Mouse (Mus musculus): Measurements from ENCODE around the gene Brms1.
A peak's percentile ranks its signal among the peaks of the same experiment; 100 is the strongest.
"Not testable (repeated sequence)": the region's sequence is repeated elsewhere in the genome, so short reads cannot be mapped to it uniquely, and the experiment has no call there.

The Brms1 gene

DNA sequence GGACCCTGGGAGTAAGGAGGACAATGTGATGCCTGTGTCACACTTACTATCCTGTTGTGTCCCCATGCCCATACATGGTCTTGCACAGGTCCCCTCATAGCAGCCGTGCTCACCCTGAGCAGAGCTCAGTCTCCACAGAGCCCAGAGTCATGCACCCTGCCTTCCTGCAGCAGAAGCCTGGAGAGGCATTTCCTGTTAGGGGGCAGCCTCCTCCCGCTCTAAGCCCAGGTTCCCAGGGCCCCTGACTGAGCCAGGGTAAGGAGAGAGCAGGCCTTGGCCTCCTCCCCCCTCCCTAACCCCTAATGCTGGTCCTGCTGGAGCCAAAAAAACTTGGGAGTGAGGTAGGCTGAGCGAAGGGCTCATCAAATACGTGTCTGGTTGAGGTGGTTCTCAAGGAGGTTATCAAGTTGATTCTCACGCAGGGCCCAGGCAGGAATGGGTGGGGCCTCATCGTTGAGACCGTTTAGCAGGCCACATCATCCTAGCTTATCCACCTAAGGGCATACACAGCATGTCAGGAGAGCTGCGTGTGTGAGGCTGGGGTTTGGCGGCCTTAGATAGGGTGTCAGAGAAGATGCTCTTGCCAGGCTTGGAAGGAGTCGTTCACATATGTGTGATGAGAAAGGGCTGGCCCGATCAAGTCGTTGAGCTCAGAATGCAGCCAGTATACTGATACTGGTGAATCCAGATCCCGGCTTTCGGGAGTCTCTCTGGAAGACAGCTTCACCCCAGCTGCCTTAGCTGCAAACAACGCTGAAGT lies 26.1 kb downstream of the Brms1 start:
- DNase-seq = no peak

DNA sequence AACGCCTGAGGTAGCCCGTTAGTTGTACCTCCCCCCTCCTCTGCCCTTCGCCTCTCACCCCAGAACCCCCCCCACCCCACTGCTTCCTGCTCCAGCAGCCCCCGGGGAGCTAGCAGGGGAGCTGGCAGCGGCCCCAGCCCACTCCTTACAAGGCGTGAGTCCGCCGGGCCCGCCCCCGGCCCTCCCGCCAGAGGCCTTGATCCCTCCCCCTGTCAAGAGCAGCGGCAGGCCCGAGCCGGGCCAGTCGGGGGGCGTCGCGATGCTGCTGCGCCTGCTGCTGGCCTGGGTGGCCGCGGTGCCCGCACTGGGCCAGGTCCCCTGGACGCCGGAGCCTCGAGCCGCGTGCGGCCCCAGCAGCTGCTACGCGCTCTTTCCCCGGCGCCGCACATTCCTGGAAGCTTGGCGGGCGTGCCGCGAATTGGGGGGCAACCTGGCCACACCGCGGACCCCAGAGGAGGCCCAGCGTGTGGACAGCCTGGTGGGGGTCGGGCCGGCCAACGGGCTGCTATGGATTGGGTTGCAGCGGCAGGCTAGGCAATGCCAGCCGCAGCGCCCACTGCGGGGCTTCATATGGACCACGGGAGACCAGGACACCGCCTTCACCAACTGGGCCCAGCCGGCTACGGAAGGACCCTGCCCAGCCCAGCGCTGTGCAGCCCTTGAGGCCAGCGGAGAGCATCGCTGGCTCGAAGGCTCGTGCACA lies 26.9 kb downstream of the Brms1 start, which contains the start of gene Cd248:
Gene Cd248, plus strand, starts transcription at position 212 of the 703 bp plus-strand sequence.
- no peak for DNase-seq

DNA sequence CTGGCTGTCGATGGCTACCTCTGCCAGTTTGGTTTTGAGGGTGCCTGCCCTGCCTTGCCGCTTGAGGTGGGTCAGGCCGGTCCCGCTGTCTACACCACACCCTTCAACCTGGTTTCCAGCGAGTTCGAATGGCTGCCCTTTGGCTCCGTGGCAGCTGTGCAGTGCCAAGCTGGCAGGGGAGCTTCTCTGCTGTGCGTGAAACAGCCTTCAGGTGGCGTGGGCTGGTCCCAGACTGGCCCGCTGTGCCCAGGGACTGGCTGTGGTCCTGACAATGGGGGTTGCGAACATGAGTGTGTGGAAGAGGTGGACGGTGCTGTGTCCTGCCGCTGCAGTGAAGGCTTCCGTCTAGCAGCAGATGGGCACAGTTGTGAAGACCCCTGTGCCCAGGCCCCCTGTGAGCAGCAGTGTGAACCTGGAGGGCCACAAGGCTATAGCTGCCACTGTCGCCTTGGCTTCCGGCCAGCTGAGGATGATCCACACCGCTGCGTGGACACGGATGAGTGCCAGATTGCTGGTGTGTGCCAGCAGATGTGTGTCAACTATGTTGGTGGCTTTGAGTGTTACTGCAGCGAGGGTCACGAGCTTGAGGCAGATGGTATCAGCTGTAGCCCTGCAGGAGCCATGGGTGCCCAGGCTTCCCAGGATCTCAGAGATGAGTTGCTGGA lies 27.5 kb downstream of the Brms1 start:
- no peak for DNase-seq

DNA sequence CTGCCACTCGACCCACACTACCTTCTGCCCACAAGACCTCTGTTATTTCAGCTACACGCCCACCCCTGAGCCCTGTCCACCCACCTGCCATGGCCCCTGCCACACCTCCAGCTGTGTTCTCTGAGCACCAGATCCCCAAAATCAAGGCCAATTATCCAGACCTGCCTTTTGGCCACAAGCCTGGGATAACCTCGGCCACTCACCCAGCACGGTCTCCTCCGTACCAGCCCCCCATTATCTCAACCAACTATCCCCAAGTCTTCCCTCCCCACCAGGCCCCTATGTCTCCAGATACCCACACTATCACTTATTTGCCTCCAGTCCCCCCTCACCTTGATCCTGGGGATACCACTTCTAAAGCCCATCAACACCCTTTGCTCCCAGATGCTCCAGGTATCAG lies 28.3 kb downstream of the Brms1 start:
- no peak for DNase-seq

DNA sequence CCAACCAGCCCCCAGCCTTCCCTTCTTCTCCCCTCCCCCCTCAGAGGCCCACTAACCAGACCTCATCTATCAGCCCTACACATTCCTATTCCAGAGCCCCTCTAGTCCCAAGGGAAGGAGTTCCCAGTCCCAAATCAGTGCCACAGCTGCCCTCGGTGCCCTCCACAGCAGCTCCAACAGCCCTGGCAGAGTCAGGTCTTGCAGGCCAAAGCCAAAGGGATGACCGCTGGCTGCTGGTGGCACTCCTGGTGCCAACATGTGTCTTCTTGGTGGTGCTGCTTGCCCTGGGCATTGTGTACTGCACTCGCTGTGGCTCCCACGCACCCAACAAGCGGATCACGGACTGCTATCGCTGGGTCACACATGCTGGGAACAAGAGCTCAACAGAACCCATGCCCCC lies 28.8 kb downstream of the Brms1 start:
- DNase-seq = no peak

DNA sequence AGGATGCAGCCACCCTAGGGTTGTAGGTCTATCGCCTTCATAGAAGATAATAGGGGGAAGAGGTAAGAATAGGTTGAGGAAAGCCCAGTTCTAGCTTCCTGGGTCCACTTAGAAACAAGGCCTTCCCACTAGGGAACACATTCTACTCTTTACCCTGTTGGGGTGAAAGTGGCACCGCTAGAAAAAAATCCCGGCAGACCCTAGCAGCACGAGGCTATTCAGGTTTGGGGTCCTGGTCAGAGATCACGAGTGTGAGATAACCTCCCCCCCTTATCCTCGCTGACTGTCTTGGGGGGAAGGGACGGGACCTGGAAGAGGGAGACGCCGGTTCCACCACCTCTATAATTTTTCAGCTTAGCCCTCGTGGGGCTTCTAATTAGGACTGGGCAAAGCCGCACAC lies 29.9 kb downstream of the Brms1 start:
- DNase-seq = no peak

DNA sequence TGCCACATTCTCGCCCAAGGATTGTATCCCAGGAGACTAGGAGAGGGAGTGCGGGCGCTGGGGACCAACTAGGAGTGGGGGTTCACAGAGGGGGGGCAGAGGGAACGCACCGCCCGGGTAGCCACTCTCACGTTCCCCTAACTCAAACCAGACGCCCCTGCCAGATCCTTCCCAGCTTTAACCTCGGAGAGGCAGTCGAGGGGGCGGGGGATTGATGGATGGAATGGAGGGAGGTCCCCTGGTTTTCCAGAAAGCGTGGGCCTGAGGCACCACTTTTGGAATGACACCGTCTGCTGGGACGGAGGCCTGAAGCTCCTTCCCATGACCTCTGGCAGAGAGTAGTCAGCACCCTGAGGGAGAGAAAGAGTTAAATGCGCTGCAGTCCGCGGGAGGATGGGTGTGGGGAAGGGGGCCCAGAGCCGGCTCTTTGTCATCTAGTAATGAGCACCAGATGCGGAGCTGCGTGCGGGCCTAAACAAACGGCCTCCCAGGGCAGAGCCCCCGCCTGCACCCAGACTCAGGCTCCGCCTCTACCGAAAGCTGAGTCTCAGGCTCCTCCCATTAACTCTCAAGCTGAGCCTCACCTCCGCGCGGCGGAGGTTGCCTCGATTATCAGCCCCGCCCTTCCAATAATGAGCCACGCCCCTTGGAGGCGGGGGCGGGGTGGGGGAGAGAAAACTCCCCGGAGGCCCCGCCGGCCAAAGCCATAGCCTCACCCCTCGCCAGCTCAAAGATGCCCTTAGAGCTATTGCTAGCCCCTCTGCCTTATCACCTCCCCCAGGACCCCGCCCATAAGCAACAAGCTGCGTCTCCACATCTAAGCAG lies 30.6 kb downstream of the Brms1 start:
- DNase-seq = no peak

DNA sequence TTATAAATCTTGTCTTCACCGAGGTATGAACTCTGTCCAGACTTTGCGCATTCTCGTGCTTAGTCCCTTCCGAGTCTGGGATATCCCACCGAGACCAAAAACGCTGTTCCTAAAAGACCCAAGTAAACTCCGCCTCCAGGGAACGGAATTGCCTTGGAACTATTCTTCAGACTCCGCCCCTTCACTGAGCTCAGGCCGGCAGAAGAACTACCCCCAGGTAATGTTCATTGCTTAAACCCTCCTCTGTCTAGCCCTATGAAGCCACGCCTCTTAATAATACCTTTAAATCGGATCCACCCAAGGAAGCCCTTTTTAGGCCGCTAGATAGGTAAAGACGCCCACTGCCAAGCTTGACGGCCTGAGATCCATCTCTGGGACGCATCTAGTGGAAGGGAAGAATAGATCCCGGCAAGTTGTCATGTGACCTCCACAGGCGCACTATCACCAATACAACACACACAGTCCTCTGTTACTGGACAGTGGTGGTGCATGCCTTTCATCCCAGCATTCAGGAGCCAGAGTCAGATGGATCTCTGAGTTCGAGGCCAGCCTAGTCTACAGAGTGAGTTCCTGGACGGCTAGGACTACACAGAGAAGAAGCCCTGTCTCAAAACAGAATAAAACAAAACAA lies 31.4 kb downstream of the Brms1 start:
- DNase-seq = no peak

DNA sequence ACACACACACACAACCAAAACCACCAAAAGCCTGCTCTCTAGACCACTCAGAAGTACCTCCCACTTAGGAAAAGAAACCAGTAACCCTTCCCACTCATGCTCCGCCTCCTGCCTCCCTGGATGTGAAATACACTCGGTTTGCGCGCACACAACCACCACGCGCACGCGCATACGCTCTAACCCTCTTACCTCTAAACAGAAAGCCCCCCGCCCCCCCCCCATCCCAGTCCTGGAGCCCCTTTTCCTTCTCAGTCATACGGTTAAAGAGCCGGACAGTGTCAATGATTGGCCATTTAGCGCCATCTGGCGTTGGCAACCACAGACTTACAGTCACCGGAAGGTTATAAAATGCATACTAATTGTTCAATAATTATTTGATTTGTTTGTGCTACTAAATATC lies 31.9 kb downstream of the Brms1 start:
- no peak for DNase-seq

DNA sequence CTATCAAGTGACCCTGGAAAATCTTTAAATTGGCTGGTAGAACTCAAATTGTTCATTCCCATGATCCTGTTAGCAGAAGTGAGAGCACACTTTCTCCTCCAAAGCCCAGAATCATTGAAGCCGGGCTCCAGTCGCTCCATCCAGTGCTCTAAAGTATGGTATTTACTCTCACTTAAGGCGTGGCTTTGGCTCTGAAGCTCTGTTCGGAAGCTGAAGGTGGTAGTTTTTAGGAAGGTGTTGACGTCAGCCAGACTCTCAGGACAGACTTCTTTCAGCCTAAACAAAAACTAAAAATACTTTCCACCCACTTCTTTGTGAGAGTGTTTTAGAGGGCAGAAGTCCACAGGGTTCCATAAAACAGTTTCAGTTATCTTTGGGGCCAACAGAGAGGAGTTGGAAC lies 32.4 kb downstream of the Brms1 start:
- DNase-seq = no peak

DNA sequence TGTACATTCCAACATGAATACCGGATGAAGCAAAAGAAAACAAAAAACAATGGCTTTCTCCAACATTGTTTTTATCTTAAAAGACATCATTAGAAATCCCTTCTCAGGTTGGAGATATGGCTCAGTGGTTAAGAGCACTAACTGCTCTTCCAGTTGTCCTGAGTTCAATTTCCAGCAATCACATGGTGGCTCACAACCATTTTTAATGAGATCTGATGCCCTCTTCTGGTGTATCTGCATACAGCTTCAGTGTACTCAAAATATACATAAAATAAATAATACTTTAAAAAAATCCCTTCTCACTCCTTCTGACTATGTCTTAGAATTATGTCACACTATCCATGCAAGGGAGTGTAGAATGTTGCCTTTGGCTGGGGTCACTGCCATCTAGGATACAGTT lies 38.1 kb downstream of the Brms1 start:
- DNase-seq = no peak

DNA sequence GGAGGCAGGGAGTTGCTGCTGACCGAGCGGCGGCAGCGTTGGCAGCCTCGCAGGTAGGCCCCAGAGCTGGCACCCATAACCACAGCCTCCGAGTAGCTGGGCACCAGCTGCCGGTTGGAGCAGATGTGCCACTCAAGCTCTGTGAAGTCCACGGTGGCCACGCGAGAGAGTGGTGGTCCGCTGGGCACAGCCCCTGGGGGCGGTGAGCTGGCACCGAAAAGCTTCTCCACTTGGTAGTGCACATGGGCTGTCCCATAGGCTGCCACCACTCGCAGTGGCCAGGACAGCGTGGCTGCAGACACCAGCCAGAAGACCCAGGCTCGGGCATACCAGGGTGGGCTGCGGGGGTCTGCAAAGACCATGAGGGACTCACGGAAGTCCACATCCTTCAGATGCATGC lies 40.9 kb downstream of the Brms1 start:
- no peak for DNase-seq

DNA sequence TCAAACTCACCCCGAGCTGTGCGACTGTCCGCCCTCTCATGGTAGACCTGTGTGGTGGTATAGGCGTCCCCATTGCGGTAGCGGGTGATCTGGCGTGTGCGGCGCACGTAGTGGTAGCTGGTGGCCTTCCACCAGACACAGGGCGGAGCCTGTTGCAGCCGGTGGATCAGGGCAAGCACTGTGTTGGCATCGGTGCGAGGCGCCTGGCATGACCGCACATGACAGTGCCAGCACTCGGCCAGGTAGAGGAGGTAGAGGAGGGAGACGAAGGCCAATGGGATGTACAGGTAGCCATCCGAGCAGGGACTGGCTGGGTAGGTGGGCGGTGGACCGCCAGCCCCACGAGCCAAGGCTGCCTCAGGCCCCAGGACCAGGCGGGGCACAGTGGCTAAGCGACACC lies 41.4 kb downstream of the Brms1 start:
- DNase-seq = no peak

DNA sequence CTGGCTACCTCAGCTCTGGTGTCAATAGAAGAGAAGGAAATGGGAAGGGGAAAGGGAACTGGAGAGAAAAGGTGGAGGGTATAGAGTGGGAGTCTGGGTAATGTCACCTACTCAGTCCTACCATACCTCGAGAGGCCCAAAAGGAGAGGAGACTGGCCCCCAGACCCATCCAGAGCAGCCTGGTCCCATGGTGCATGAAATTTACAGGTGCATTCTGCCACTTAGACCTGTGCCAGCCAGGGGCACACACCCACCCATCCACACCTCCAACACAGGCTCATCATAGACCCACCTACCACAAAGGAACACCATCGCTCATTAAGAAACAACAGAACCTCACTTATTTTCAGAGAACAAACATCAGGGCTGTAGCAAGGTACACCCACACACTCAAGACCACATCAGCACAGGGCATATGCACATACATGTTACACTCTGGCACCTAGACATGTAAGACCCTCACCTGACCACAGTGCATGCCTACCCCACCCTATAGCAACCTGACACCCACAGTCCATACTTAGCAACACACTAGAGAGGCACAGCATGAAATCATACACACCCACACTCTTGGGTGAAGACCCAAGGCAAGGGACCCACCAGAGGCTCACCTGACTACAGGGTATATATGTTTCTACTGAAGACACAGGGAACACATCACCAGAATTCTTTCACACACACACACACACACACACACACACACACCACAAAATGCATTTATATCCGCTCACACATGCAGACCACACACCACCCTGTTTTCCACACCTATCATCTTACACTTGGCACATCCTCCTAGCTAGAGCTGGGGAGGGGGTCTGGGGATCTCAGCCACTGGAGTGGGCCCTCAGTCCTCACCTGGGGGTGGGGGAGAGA lies 43.0 kb downstream of the Brms1 start:
- DNase-seq = no peak

DNA sequence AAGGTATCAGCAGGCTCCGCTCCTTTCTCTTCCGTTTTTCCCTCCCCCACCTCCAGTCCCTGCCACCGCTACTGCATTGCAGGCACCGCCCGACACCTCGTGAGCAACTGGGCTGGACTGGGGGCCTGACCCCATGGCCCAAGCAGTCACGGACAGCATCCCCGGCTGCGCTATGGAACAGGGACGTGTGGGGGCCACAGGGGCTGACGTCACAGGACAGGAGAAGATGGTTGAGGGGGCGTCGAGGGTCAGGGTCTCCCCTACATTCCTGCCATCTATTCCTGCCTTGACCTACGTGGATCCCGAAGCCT lies 43.6 kb downstream of the Brms1 start:
- DNase-seq = no peak

DNA sequence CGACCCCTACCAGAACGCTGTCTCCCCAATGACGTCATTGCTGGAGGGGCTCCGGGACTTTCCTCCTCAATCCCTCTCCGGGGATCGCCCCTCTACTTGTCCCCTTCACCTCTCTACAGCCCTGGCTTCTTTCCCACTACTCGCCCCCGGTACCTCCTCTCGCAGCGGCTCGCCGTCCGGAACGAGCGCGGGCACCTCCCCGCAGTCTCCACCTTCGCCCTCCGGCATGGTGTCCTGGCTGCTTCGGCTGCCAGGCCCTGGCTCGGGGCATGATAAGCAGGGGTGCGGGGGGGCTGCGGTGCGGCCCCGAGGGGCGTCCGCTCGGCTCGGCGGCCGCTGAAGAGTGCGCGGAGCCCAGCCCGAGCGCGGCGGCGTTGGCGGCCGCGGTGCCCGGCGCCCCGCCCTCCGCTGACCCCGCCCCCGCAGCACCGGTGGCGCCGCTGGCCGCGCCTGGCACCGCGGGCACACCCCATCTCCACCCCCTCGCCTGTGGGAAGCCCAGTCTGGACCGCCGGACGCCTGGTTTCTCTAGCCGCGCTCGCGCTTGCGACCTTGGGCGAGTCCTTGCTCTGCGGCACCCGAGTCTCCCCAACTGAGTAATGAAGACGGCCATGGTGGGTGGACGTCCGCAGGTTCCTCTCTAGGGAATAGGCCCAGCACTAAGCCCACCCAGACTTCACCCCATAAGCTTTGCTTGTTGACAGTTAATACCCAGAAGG lies 44.1 kb downstream of the Brms1 start, which contains the start of gene Tmem151a:
Gene Tmem151a, minus strand, starts transcription at position 387 of the 719 bp plus-strand sequence.
- peak; percentile 80 for DNase-seq

DNA sequence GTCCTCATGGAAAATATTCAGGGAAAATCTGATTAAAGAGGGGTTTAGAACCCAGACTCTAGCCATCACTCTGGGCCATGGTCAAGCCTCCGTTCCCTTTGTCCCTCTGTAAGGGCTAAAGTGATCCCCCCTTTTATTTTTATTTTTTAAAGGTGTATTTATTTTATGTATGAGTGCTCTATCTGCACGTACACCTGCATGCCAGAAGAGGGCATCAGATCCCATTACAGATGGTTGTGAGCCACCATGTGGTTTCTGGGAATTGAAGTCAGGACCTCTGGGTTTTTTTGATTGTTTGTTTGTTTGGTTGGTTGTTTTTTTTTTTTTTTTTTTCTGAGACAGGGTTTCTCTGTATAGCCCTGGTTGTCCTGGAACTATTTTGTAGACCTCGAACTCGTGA lies 45.4 kb downstream of the Brms1 start:
- DNase-seq = not testable (repeated sequence)

DNA sequence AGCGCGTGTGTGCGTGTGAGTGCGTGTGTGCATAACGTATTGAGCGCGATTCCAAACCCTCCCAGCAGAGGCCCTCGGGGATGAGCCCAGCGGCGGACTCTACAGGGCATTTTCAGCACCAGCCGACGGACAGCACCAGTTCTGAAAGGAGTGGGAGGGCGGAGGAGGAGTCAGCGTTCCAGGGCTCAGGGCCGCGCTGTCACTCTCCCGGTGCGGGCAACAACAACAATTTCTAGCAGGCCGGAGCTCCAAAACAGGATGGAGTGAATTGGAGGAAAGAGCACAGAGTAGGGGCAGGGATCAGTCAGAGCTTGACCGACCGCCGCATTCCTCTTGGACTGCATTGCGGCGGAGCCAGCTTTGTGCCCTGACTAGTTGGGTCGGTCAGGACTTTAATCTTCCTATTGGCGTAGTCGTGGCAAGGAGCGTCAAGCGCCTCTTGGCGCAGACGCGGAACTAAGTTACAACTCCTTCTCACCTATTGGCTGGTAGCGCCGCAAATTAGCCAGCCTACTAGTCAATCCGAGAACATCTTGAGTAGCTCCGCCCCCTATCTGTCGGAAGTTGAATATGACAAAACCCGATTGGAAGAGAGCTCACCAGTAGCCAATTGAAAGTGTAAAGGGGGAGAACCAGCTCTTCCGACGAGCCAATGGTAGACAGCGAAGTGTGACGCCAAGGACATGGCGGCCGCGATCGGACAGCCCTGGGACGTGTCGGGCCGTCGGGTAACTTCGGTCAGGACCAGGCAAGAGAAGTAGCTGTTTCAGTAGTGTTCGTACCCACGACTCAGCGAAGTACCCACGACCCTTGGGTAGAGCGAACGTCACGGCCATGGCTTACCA lies 47.0 kb downstream of the Brms1 start, which contains the start of gene Yif1a:
Gene Yif1a, plus strand, starts transcription at position 655 of the 845 bp plus-strand sequence.
- peak; percentile 98 for DNase-seq

DNA sequence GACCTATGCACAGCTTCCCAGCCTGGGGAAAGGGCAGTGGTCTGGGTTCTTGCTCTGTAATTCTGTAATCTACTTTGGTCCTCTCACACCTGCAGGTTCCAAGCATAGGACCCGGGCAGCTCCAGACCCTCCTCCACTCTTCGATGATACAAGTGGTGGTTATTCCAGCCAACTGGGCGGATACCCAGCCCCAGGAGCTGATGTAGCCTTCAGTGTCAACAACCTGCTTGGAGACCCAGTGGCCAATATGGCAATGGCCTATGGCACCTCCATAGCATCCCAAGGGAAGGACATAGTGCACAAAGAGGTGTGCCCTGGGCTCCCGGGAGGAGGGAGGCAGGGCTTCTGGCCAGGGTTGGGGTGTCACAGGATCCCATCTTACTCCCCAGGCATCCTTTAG lies 48.2 kb downstream of the Brms1 start:
- no peak for DNase-seq

DNA sequence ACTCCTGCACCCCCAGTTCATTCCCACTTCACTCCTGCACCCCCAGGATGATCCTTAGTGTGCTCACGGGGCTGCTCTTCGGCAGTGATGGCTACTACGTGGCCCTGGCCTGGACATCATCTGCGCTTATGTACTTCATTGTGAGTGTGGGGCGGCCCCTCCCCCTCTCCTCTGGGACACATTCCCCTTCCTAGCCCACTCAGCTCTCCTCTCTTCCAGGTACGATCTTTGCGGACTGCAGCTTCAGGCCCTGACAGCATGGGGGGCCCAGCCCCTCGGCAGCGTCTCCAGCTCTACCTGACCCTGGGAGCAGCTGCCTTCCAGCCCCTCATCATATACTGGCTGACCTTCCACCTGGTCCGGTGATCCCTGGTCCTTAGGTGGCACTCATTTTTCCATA lies 50.9 kb downstream of the Brms1 start:
- no peak for DNase-seq
